Mouse (Mus musculus): Measurements from ENCODE around the gene Cavin3. TPM values are rescaled to one million over a fixed set of nuclear protein-coding genes. Genes with fewer than 3 reads are reported as not detected.

Cavin3 gene
- polyA plus RNA-seq, 1 experiment = 0.07 TPM

GRCm38 (mm10) chr7:105514561-105514960, 32.5 kb upstream of the Cavin3 start:
- no peaks in the 10 kb centered on the region for H3K4me1 ChIP-seq (ENCODE audit: control insufficient read depth)
- TF ChIP-seq GATA1 (IDR thresholded peaks at IDR 0.05; ENCODE audit: low read length) = no peak
- TF ChIP-seq TAL1 (IDR thresholded peaks at IDR 0.05; ENCODE audit: low read length) = no peak
- no peaks in the 10 kb centered on the region for H3K9me3 ChIP-seq (ENCODE audit: control insufficient read depth, low read length)
- H3K36me3 ChIP-seq (ENCODE audit: control insufficient read depth) = no peaks in the 10 kb centered on the region
- H3K27me3 ChIP-seq (ENCODE audit: control insufficient read depth) = no peaks in the 10 kb centered on the region
- H3K4me3 ChIP-seq (replicated peaks) = no peak overlapping the region

GRCm38 (mm10) chr7:105513845-105514291, 31.8 kb upstream of the Cavin3 start:
- no peaks in the 10 kb centered on the region for H3K9me3 ChIP-seq (ENCODE audit: control insufficient read depth, low read length)
- TF ChIP-seq GATA1 (IDR thresholded peaks at IDR 0.05; ENCODE audit: low read length) (no peak), TAL1 (IDR thresholded peaks at IDR 0.05; ENCODE audit: low read length) (no peak)
- no peaks in the 10 kb centered on the region for H3K36me3 ChIP-seq (ENCODE audit: control insufficient read depth)
- H3K27me3 ChIP-seq (ENCODE audit: control insufficient read depth) = no peaks in the 10 kb centered on the region
- no peaks in the 10 kb centered on the region for H3K4me1 ChIP-seq (ENCODE audit: control insufficient read depth)
- no peak overlapping the region for H3K4me3 ChIP-seq (replicated peaks)

GRCm38 (mm10) chr7:105510143-105510542, 28.0 kb upstream of the Cavin3 start:
- Histone ChIP-seq H3K4me1 (ENCODE audit: control insufficient read depth) (no peaks in the 10 kb centered on the region), H3K4me3 (replicated peaks) (no peak overlapping the region), H3K9me3 (ENCODE audit: control insufficient read depth, low read length) (no peaks in the 10 kb centered on the region), H3K27me3 (ENCODE audit: control insufficient read depth) (no peaks in the 10 kb centered on the region), H3K36me3 (ENCODE audit: control insufficient read depth) (no peaks in the 10 kb centered on the region)
- TF ChIP-seq GATA1 (IDR thresholded peaks at IDR 0.05; ENCODE audit: low read length) = no peak
- no peak for TF ChIP-seq TAL1 (IDR thresholded peaks at IDR 0.05; ENCODE audit: low read length)

GRCm38 (mm10) chr7:105507257-105507656, 25.2 kb upstream of the Cavin3 start:
- Histone ChIP-seq H3K36me3 (ENCODE audit: control insufficient read depth) (no peaks in the 10 kb centered on the region), H3K9me3 (ENCODE audit: control insufficient read depth, low read length) (no peaks in the 10 kb centered on the region), H3K4me3 (replicated peaks) (no peak overlapping the region), H3K27me3 (ENCODE audit: control insufficient read depth) (no peaks in the 10 kb centered on the region), H3K4me1 (ENCODE audit: control insufficient read depth) (no peaks in the 10 kb centered on the region)
- TF ChIP-seq TAL1 (IDR thresholded peaks at IDR 0.05; ENCODE audit: low read length) (no peak), GATA1 (IDR thresholded peaks at IDR 0.05; ENCODE audit: low read length) (no peak)

- TF ChIP-seq TAL1 (IDR thresholded peaks at IDR 0.05; ENCODE audit: low read length) (no peak), GATA1 (IDR thresholded peaks at IDR 0.05; ENCODE audit: low read length) (no peak)
- H3K4me3 ChIP-seq (replicated peaks) = no peak overlapping the region
- no peaks in the 10 kb centered on the region for H3K4me1 ChIP-seq (ENCODE audit: control insufficient read depth)
- H3K27me3 ChIP-seq (ENCODE audit: control insufficient read depth) = no peaks in the 10 kb centered on the region
- H3K36me3 ChIP-seq (ENCODE audit: control insufficient read depth) = no peaks in the 10 kb centered on the region
- no peaks in the 10 kb centered on the region for H3K9me3 ChIP-seq (ENCODE audit: control insufficient read depth, low read length)
Measured at GRCm38 (mm10) chr7:105501984-105502383, 19.9 kb upstream of the Cavin3 start.

GRCm38 (mm10) chr7:105499676-105500075, 17.6 kb upstream of the Cavin3 start:
- H3K9me3 ChIP-seq (ENCODE audit: control insufficient read depth, low read length) = no peaks in the 10 kb centered on the region
- H3K36me3 ChIP-seq (ENCODE audit: control insufficient read depth) = no peaks in the 10 kb centered on the region
- no peaks in the 10 kb centered on the region for H3K4me1 ChIP-seq (ENCODE audit: control insufficient read depth)
- no peak overlapping the region for H3K4me3 ChIP-seq (replicated peaks)
- TF ChIP-seq GATA1 (IDR thresholded peaks at IDR 0.05; ENCODE audit: low read length) = no peak
- no peaks in the 10 kb centered on the region for H3K27me3 ChIP-seq (ENCODE audit: control insufficient read depth)

- no peak for TF ChIP-seq TAL1 (IDR thresholded peaks at IDR 0.05; ENCODE audit: low read length)
- no peak for TF ChIP-seq GATA1 (IDR thresholded peaks at IDR 0.05; ENCODE audit: low read length)
- Histone ChIP-seq H3K9me3 (ENCODE audit: control insufficient read depth, low read length) (no peaks in the 10 kb centered on the region), H3K4me1 (ENCODE audit: control insufficient read depth) (no peaks in the 10 kb centered on the region), H3K4me3 (replicated peaks) (no peak overlapping the region), H3K27me3 (ENCODE audit: control insufficient read depth) (no peaks in the 10 kb centered on the region), H3K36me3 (ENCODE audit: control insufficient read depth) (no peaks in the 10 kb centered on the region)
Measured at GRCm38 (mm10) chr7:105498854-105499492, 16.9 kb upstream of the Cavin3 start.

GRCm38 (mm10) chr7:105497881-105498280, 15.8 kb upstream of the Cavin3 start:
- no peak for TF ChIP-seq GATA1 (IDR thresholded peaks at IDR 0.05; ENCODE audit: low read length)
- no peak for TF ChIP-seq TAL1 (IDR thresholded peaks at IDR 0.05; ENCODE audit: low read length)
- no peak overlapping the region for H3K4me3 ChIP-seq (replicated peaks)
- no peaks in the 10 kb centered on the region for H3K36me3 ChIP-seq (ENCODE audit: control insufficient read depth)
- no peaks in the 10 kb centered on the region for H3K9me3 ChIP-seq (ENCODE audit: control insufficient read depth, low read length)
- H3K4me1 ChIP-seq (ENCODE audit: control insufficient read depth) = no peaks in the 10 kb centered on the region
- H3K27me3 ChIP-seq (ENCODE audit: control insufficient read depth) = no peaks in the 10 kb centered on the region

- TF ChIP-seq GATA1 (IDR thresholded peaks at IDR 0.05; ENCODE audit: low read length) (no peak), TAL1 (IDR thresholded peaks at IDR 0.05; ENCODE audit: low read length) (no peak)
- Histone ChIP-seq H3K4me1 (ENCODE audit: control insufficient read depth) (no peaks in the 10 kb centered on the region), H3K9me3 (ENCODE audit: control insufficient read depth, low read length) (no peaks in the 10 kb centered on the region), H3K4me3 (replicated peaks) (no peak overlapping the region), H3K36me3 (ENCODE audit: control insufficient read depth) (no peaks in the 10 kb centered on the region), H3K27me3 (ENCODE audit: control insufficient read depth) (peaks cover 4% of the 10 kb centered on the region; the same call in 1 of the 2 replicates)
Measured at GRCm38 (mm10) chr7:105487104-105487876, 5.2 kb upstream of the Cavin3 start.

Data from erythroblast, embryonic 14.5 days (primary cell).